Mouse (Mus musculus): ENCODE measurements around the gene Prdm2. TPM values are rescaled to one million over a fixed set of nuclear protein-coding genes. Genes with fewer than 3 reads are reported as not detected.
A peak's percentile ranks its signal among the peaks of the same experiment; 100 is the strongest.

The Prdm2 gene
- polyA plus RNA-seq, 1 experiment from 2014 or later: 16.9 TPM

- Histone ChIP-seq H3K4me1 (ENCODE audit: control insufficient read depth, insufficient read depth, low read length) (no peaks in the 10 kb centered on the region), H3K9me3 (ENCODE audit: control insufficient read depth, low read length) (no peaks in the 10 kb centered on the region), H3K27ac (ENCODE audit: low read depth, low read length) (no peak overlapping the region), H3K9ac (ENCODE audit: low read length) (no peak overlapping the region), H3K4me3 (ENCODE audit: low read depth, low read length) (no peak overlapping the region), H3K36me3 (ENCODE audit: control insufficient read depth, insufficient read depth, low read length) (no peaks in the 10 kb centered on the region), H3K27me3 (ENCODE audit: control insufficient read depth, insufficient read depth, low read length) (no peaks in the 10 kb centered on the region), H3K4me2 (ENCODE audit: low read depth) (no peak overlapping the region)
- no peak for ATAC-seq (ENCODE audit: insufficient read depth, low FRiP score, low TSS enrichment)
- 92% methylated on average over 12 of the region's 12 CpGs for WGBS
- DNase-seq (ENCODE audit: low spot score): no peak
Measured at GRCm38 (mm10) chr4:143058765-143059344, 153.9 kb downstream of the Prdm2 start.

Small RNAs within 50 kb of the gene (microRNA-seq; reads per million reads assigned to microRNA genes)
- gene Mir7021: 2.9 reads per million, percentile 4 among the genes with 10 or more reads in this experiment

Other genes with a start within 250 kb of the Prdm2 start
- gene Pdpn, start 86.6 kb upstream of the Prdm2 start, polyA plus RNA-seq (2014; fragmentation: Nextera tagmentation; extraction: Ambion mirVana): 140 and 147 TPM in 2 replicates
- 0.48 and 1.1 TPM in 2 replicates for gene Lrrc38, start 136.8 kb upstream of the Prdm2 start, polyA plus RNA-seq (2014; fragmentation: Nextera tagmentation; extraction: Ambion mirVana)
- gene Pramel1, start 181.4 kb upstream of the Prdm2 start, polyA plus RNA-seq (2014; fragmentation: Nextera tagmentation; extraction: Ambion mirVana): not detected in 2 replicates
- 17.3 and 17.4 TPM in 2 replicates for gene Pramef8, start 199.4 kb upstream of the Prdm2 start, polyA plus RNA-seq (2014; fragmentation: Nextera tagmentation; extraction: Ambion mirVana)
- gene Oog4, start 237.3 kb upstream of the Prdm2 start, polyA plus RNA-seq (2014; fragmentation: Nextera tagmentation; extraction: Ambion mirVana): not detected in 2 replicates